Mouse (Mus musculus): Measurements from ENCODE around the gene Bcdin3d.

DNA sequence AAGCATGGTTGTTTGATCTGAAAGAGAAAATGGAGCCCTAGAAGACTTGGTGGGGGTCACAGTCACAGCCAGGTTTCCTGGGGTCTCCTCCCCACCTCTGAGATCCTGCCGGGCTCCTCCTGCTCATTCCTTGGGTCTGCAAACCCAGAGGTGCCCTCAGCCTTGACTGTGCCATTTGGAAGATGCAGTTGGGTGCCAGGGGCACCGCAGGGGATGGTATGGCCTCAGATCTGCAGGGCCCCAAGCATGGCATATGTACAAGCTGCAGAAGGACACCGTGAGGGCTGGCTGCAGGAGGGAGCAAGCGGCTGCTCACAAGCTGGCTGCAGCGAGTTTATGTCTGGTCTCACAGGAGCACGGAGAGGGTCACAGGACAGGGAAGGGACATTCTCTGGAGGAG, 25.2 kb upstream of the Bcdin3d start:
- TF ChIP-seq CTCF (IDR thresholded peaks at IDR 0.05; ENCODE audit: low read depth, low read length) = no peak
- no peak for TF ChIP-seq POLR2A (IDR thresholded peaks at IDR 0.05; ENCODE audit: borderline replicate concordance, low read depth, low read length)
